Mouse (Mus musculus): ENCODE measurements around the gene Ssc5d. TPM values are rescaled to one million over a fixed set of nuclear protein-coding genes. Genes with fewer than 3 reads are reported as not detected.

The Ssc5d gene
- polyA plus RNA-seq (2012; rRNA removed), result 4.7 and 6.8 TPM in 2 replicates

GRCm38 (mm10) chr7:4925441-4926381, at the start of gene Ssc5d:
Ssc5d (plus strand) TSS chr7:4925785.

GRCm38 (mm10) chr7:4876753-4877221, 48.8 kb upstream of the Ssc5d start, which contains the start of gene Isoc2a:
Isoc2a (plus strand) TSS chr7:4877153.

GRCm38 (mm10) chr7:4906466-4906950, 19.1 kb upstream of the Ssc5d start, which contains the start of gene Gm36210:
Gm36210 (minus strand) TSS chr7:4906516.

GRCm38 (mm10) chr7:4915007-4915665, 10.4 kb upstream of the Ssc5d start, which contains the start of gene Zfp628:
Zfp628 (plus strand) TSS chr7:4915217.

GRCm38 (mm10) chr7:4921824-4922482, 3.6 kb upstream of the Ssc5d start, which contains the start of gene Nat14:
Nat14 (plus strand) TSS chr7:4922028.

GRCm38 (mm10) chr7:4964272-4964671, 38.7 kb downstream of the Ssc5d start, which contains the start of gene Sbk2:
Sbk2 (minus strand) TSS chr7:4964406.

GRCm38 (mm10) chr7:4971068-4971467, 45.5 kb downstream of the Ssc5d start, which contains the start of gene Sbk3:
Sbk3 (minus strand) TSS chr7:4971168.

Other genes starting within 250 kb of the Ssc5d start
- gene Hspbp1, start 240.7 kb upstream of the Ssc5d start, polyA plus RNA-seq (2012; rRNA removed), result 29.1 and 32.0 TPM in 2 replicates
- gene Brsk1, start 235.2 kb upstream of the Ssc5d start, polyA plus RNA-seq (2012; rRNA removed), result 2.5 and 3.5 TPM in 2 replicates
- 15.3 and 16.5 TPM in 2 replicates for gene Tmem150b, start 200.5 kb upstream of the Ssc5d start, polyA plus RNA-seq (2012; rRNA removed)
- 98.9 and 123 TPM in 2 replicates for gene Kmt5c, start 185.7 kb upstream of the Ssc5d start, polyA plus RNA-seq (2012; rRNA removed)
- gene Cox6b2, start 172.7 kb upstream of the Ssc5d start, polyA plus RNA-seq (2012; rRNA removed), result 7.0 and 10.5 TPM in 2 replicates
- gene Fam71e2, start 154.5 kb upstream of the Ssc5d start, polyA plus RNA-seq (2012; rRNA removed), result not detected in 2 replicates
- gene Il11, start 142.9 kb upstream of the Ssc5d start, polyA plus RNA-seq (2012; rRNA removed), result 0.12 and 0.42 TPM in 2 replicates
- not detected in 2 replicates for gene Tmem190, start 142.8 kb upstream of the Ssc5d start, polyA plus RNA-seq (2012; rRNA removed)
- 157 and 379 TPM in 2 replicates for gene Tmem238, start 136.1 kb upstream of the Ssc5d start, polyA plus RNA-seq (2012; rRNA removed)
- gene Rpl28, start 132.9 kb upstream of the Ssc5d start, polyA plus RNA-seq (2012; rRNA removed), result 174 and 224 TPM in 2 replicates
- gene Ube2s, start 113.2 kb upstream of the Ssc5d start, polyA plus RNA-seq (2012; rRNA removed), result 106 and 114 TPM in 2 replicates
- gene Shisa7, start 81.1 kb upstream of the Ssc5d start, polyA plus RNA-seq (2012; rRNA removed), result 0.68 and 1.5 TPM in 2 replicates
- 17.4 and 25.7 TPM in 2 replicates for gene Isoc2b, start 55.5 kb upstream of the Ssc5d start, polyA plus RNA-seq (2012; rRNA removed)
- 12.8 and 15.9 TPM in 2 replicates for gene Isoc2a, start 48.6 kb upstream of the Ssc5d start, polyA plus RNA-seq (2012; rRNA removed)
- gene Gm36210, start 19.3 kb upstream of the Ssc5d start, polyA plus RNA-seq (2012; rRNA removed), result 0.05 TPM in 1 of 2 replicates, not detected in the other
- 13.0 and 16.4 TPM in 2 replicates for gene Zfp628, start 10.6 kb upstream of the Ssc5d start, polyA plus RNA-seq (2012; rRNA removed)
- 5.5 and 7.6 TPM in 2 replicates for gene Nat14, start 3.8 kb upstream of the Ssc5d start, polyA plus RNA-seq (2012; rRNA removed)
- gene Sbk2, start 38.6 kb downstream of the Ssc5d start, polyA plus RNA-seq (2012; rRNA removed), result 4.1 and 12.6 TPM in 2 replicates
- gene Sbk3, start 45.4 kb downstream of the Ssc5d start, polyA plus RNA-seq (2012; rRNA removed), result 0.12 and 0.40 TPM in 2 replicates
- 58.0 and 73.6 TPM in 2 replicates for gene Zfp579, start 70.4 kb downstream of the Ssc5d start, polyA plus RNA-seq (2012; rRNA removed)
- gene Zfp524, start 88.6 kb downstream of the Ssc5d start, polyA plus RNA-seq (2012; rRNA removed), result 21.3 and 34.0 TPM in 2 replicates
- 13.2 and 13.7 TPM in 2 replicates for gene Fiz1, start 88.9 kb downstream of the Ssc5d start, polyA plus RNA-seq (2012; rRNA removed)
- 0.17 TPM in 1 of 2 replicates, not detected in the other for gene Gm44973, start 89.7 kb downstream of the Ssc5d start, polyA plus RNA-seq (2012; rRNA removed)
- gene Zfp865, start 94.6 kb downstream of the Ssc5d start, polyA plus RNA-seq (2012; rRNA removed), result 16.3 and 18.3 TPM in 2 replicates
- 2.9 and 4.2 TPM in 2 replicates for gene Ccdc106, start 94.8 kb downstream of the Ssc5d start, polyA plus RNA-seq (2012; rRNA removed)
- not detected in 2 replicates for gene 4632433K11Rik, start 108.3 kb downstream of the Ssc5d start, polyA plus RNA-seq (2012; rRNA removed)
- 2.6 and 2.8 TPM in 2 replicates for gene Zfp784, start 112.7 kb downstream of the Ssc5d start, polyA plus RNA-seq (2012; rRNA removed)
- 13.4 and 37.9 TPM in 2 replicates for gene Zfp580, start 125.8 kb downstream of the Ssc5d start, polyA plus RNA-seq (2012; rRNA removed)
- gene U2af2, start 136.4 kb downstream of the Ssc5d start, polyA plus RNA-seq (2012; rRNA removed), result 49.3 and 66.5 TPM in 2 replicates
- 186 and 241 TPM in 2 replicates for gene Epn1, start 154.4 kb downstream of the Ssc5d start, polyA plus RNA-seq (2012; rRNA removed)
- not detected in 2 replicates for gene Rfpl4, start 191.2 kb downstream of the Ssc5d start, polyA plus RNA-seq (2012; rRNA removed)
- not detected in 2 replicates for gene Rasl2-9, start 200.2 kb downstream of the Ssc5d start, polyA plus RNA-seq (2012; rRNA removed)
- gene Vmn1r55, start 223.9 kb downstream of the Ssc5d start, polyA plus RNA-seq (2012; rRNA removed), result not detected in 2 replicates

All from stomach, adult 2 months (tissue).